Mouse (Mus musculus) ES-CJ7 (cell line): ENCODE results near the gene Dbndd2.

ENCODE experiments used
- DNase-seq: peaks from one replicate; pipeline ENCODE4 v3.0.0; 2011; ENCODE audit warnings: low read depth, low spot score

Dbndd2 gene

DNA sequence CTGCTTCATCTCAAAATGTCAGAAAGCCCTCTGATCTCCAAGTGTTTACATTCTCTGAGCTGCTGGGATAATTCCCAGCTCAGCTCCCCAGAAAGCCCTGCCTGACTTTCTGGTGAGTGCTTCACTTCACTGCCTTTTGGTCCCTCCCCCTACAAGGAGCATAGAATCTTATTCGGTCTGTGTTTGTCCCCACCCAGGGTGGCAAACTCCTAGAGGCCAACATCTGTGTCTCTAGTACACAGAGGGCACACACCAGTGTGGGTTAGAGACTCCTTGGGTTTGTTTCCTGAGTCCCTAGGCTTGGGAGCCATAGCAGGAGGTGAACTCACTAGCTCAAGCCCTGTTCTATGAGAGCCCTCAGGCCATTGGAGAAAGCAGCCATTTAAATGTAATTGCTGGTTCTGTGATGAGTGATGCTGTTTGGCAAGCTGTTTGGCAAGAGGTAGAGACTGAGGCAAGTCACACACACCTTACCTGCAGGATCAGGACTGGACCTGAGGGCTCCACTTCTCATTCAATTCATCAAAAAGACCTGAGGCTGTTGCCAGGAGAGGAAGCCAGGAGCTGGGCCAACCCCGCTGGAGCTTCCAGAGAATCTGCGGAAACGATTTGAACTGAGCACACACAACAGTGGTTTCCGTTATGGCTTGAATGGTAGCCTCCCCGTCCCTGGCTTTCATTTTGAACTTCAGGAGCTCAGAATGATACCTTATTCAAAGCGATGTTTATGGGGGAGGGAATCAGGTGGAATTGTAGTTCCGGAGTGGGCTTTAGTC, 54.9 kb downstream of the Dbndd2 start:
- DNase-seq, result no peak

DNA sequence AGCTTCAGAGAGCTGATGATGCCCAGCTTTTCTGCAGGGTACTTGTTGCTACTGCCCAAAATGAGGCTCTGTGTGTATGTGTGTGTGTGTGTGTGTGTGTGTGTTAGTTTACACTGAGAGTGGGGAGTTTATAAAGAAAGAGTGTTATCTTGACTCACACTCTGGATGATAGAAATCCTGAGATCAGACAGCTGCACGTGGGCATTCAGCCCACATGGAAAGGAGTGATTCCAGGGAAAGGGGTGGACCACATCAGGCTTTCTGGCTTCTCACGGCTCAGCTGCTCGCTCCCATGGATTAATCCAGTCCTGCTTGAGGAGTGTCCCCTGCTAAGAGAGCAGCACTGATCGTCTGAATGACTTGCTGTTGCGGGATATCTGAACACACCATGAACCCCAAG, 56.2 kb downstream of the Dbndd2 start:
- no peak for DNase-seq

DNA sequence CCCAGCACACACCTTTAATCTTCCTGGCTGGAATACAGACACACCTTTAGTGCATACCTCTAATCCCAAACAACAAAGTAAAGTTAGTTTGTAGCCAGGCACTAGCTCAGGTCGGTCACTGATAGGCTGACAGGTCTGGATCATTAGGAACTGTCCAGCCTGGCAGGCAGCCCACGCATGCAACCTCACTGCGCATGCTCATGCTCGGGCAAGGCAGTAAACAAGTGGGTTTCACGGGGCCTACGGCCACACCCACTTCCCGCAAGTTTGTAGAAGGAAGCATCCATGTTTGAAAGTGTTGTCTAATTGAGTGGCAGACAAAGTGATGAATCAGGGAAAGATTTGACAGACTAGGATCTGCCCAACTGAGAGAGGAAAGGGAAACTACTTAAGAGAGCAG, 56.7 kb downstream of the Dbndd2 start:
- no peak for DNase-seq
